Mouse (Mus musculus): ENCODE data around the gene Ubqln1. TPM values are rescaled to one million over a fixed set of nuclear protein-coding genes. Genes with fewer than 3 reads are reported as not detected.
A peak's percentile ranks its signal among the peaks of the same experiment; 100 is the strongest.

Gene Ubqln1
- polyA plus RNA-seq, 1 experiment from 2014 or later: 80.6 TPM

DNA sequence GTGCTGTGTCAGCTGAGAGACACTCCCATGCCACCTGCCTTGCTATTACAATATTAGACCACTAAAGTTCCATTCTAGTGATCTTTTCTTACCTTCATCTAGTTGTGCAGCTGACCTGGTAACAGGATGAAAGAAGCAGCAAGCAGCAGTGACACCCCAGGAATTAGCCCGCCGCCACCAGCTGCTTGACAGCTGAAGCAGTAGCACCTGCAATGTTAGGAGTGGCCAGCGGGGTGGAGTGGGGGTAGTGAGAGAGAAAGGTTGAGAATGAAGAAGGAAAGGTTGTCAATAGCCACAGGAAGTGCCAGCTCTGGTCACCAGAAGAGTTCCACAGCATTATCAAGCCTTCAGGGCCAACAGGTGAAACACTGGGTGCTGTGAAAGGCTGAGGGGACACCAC lies 83.8 kb downstream of the Ubqln1 start:
- WGBS: 47% methylated on average over 3 of the region's 3 CpGs
- no peak for ATAC-seq (replicated peaks; ENCODE audit: low FRiP score, low read depth)
- DNase-seq (ENCODE audit: low spot score): no peak

DNA sequence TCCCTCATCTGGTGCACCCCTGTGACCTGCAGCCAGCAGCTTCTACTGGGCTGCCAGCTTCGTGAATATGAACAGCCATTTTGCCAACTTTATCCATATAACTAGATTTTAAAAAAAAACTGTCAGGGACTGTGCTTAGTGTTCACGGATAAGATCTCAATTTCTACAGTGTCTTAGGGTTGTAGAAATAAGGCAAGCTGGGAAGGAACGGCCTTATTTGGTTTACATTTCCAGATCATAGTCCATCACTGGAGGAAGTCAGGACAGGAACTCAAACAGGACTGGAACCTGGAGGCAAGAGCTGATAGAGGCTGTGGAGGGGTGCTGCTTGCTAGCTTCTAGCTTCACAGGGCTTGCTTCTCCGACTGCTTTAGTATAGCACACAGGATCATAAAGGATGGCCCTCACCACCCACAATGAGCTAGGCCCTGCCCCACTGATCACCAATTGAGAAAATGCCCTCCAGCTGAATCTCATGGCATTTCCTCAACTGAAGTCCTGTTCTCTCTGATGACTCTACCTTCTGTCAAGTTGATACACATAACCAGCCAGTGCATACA lies 85.7 kb downstream of the Ubqln1 start:
- TF ChIP-seq CTCF (IDR thresholded peaks at IDR 0.05; ENCODE audit: low read depth): no peak
- peaks cover 8% of the 10 kb centered on the region; the same call in 1 of the 2 replicates for H3K4me1 ChIP-seq (replicated peaks; ENCODE audit: insufficient read depth, low read length)
- H3K27ac ChIP-seq: peak overlapping the region; percentile 99
- no peaks in the 10 kb centered on the region for H3K9me3 ChIP-seq (replicated peaks; ENCODE audit: low read length)
- WGBS: 20% methylated on average over 4 of the region's 4 CpGs
- peak overlapping the region; percentile 76 for H3K4me2 ChIP-seq (ENCODE audit: low read length)
- no peaks in the 10 kb centered on the region for H3K36me3 ChIP-seq (ENCODE audit: insufficient read depth, low read length)
- H3K9ac ChIP-seq (ENCODE audit: low read depth, low read length): peak overlapping the region; percentile 100
- peak overlapping the region; percentile 100 for H3K4me3 ChIP-seq (replicated peaks; ENCODE audit: low read depth, low read length)
- DNase-seq (ENCODE audit: low spot score): no peak
- H3K27me3 ChIP-seq (ENCODE audit: insufficient read depth, low read length): no peaks in the 10 kb centered on the region
- ATAC-seq (replicated peaks; ENCODE audit: low FRiP score, low read depth): no peak

More for the DNA sequence above, 83.8 kb downstream of the Ubqln1 start:
- Histone ChIP-seq H3K4me1 (replicated peaks; ENCODE audit: insufficient read depth, low read length) (0 out of 2 replicates have a peak, but pooled peaks cover 5% of the 10 kb centered on the region), H3K27me3 (ENCODE audit: insufficient read depth, low read length) (no peaks in the 10 kb centered on the region), H3K4me3 (replicated peaks; ENCODE audit: low read depth, low read length) (no peak overlapping the region), H3K9ac (ENCODE audit: low read depth, low read length) (no peak overlapping the region), H3K27ac (no peak overlapping the region), H3K4me2 (ENCODE audit: low read length) (no peak overlapping the region), H3K36me3 (ENCODE audit: insufficient read depth, low read length) (no peaks in the 10 kb centered on the region), H3K9me3 (replicated peaks; ENCODE audit: low read length) (no peaks in the 10 kb centered on the region)
- TF ChIP-seq CTCF (IDR thresholded peaks at IDR 0.05; ENCODE audit: low read depth): 0 out of 2 replicates have a peak, but pooled peaks have one; percentile 9

DNA sequence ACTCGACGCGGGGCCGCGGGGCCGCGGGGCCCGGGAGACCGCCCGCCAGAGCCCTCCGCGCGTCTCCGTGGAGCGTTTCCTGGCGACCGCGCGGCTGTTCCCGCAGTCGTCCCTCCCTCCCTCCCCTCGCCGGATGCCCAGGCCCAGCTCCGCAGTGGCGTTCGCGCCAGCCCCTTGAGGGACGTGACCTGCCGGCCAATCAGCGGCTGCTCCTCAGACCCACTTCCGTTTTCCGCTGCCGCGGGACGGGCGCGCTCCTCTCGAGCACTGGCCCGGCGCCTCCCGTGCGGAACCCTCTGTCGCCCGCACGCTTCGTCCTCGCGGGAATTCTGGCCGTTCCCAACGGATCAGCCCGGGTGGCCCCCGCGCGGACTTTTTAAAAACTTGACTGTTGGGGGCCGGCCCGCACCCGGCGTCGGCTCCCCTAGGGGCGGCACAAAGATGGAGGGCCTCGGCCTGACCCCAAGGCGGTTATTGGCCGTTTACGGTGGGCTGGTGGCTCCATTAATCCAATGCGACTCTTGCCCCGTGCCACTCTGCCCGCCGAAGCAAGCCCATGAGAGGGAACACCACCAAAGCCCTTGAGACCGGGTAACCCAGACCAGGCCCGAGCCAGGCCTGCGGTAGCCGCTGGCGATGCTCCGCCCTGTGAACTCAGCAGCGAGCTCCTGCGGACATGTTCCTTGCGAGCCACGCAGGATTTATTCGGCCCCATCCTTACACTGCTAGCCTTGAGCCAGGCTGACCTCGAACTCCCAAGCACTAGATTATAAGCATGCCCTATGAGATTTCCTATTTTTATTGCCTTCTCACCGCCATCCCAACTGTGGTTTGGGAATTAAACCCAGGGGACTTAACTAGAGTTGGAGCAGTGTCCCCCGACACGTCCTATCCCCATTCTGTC lies 86.4 kb downstream of the Ubqln1 start:
- peak overlapping the region; percentile 100 for H3K9ac ChIP-seq (ENCODE audit: low read depth, low read length)
- no peaks in the 10 kb centered on the region for H3K36me3 ChIP-seq (ENCODE audit: insufficient read depth, low read length)
- 0 out of 2 replicates have a peak, but pooled peaks have one; percentile 1 for TF ChIP-seq CTCF (IDR thresholded peaks at IDR 0.05; ENCODE audit: low read depth)
- peak; percentile 96 for DNase-seq (ENCODE audit: low spot score)
- H3K4me2 ChIP-seq (ENCODE audit: low read length): peak overlapping the region; percentile 76
- peak overlapping the region; percentile 100 for H3K4me3 ChIP-seq (replicated peaks; ENCODE audit: low read depth, low read length)
- WGBS: under 1% methylated on average over 76 of the region's 83 CpGs
- ATAC-seq (replicated peaks; ENCODE audit: low FRiP score, low read depth): peak; percentile 95
- H3K4me1 ChIP-seq (replicated peaks; ENCODE audit: insufficient read depth, low read length): peaks cover 12% of the 10 kb centered on the region
- peak overlapping the region; percentile 99 for H3K27ac ChIP-seq
- no peaks in the 10 kb centered on the region for H3K27me3 ChIP-seq (ENCODE audit: insufficient read depth, low read length)
- no peaks in the 10 kb centered on the region for H3K9me3 ChIP-seq (replicated peaks; ENCODE audit: low read length)

DNA sequence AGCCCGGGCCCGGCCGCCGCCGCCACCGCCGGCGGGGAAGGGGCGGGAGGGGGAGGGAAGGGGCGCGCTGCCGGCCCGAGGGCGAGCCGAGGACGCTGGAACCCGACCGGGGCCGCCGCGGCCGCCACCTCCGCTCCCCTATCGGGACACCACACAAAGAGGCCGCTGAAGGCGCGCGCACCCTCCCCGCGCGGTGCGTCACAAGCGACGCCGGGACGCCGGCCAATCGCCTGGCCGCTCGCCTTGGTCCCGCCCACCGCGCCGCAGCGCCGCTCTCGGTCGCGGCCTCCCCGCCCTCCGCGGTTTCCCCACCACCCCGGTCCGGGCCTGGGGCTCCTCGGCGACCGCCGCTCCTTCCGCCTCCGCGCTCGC lies 87.1 kb downstream of the Ubqln1 start, which contains the start of gene Hnrnpa0:
Gene Hnrnpa0 (minus strand): TSS at position 161 of the 372 bp plus-strand sequence.
- DNase-seq (ENCODE audit: low spot score): peak; percentile 92
- H3K4me2 ChIP-seq (ENCODE audit: low read length): peak within 1 kb of the TSS; percentile 76
- under 1% methylated on average over 33 of the region's 62 CpGs for WGBS
- H3K36me3 ChIP-seq (ENCODE audit: insufficient read depth, low read length): no peaks in the 10 kb centered on the region
- peak within 1 kb of the TSS; percentile 100 for H3K9ac ChIP-seq (ENCODE audit: low read depth, low read length)
- H3K9me3 ChIP-seq (replicated peaks; ENCODE audit: low read length): no peaks in the 10 kb centered on the region
- peak within 1 kb of the TSS; percentile 99 for H3K27ac ChIP-seq
- peak within 1 kb of the TSS; percentile 100 for H3K4me3 ChIP-seq (replicated peaks; ENCODE audit: low read depth, low read length)
- H3K27me3 ChIP-seq (ENCODE audit: insufficient read depth, low read length): no peaks in the 10 kb centered on the region
- H3K4me1 ChIP-seq (replicated peaks; ENCODE audit: insufficient read depth, low read length): peaks cover 16% of the 10 kb centered on the region
- TF ChIP-seq CTCF (IDR thresholded peaks at IDR 0.05; ENCODE audit: low read depth): no peak
- peak; percentile 93 for ATAC-seq (replicated peaks; ENCODE audit: low FRiP score, low read depth)

DNA sequence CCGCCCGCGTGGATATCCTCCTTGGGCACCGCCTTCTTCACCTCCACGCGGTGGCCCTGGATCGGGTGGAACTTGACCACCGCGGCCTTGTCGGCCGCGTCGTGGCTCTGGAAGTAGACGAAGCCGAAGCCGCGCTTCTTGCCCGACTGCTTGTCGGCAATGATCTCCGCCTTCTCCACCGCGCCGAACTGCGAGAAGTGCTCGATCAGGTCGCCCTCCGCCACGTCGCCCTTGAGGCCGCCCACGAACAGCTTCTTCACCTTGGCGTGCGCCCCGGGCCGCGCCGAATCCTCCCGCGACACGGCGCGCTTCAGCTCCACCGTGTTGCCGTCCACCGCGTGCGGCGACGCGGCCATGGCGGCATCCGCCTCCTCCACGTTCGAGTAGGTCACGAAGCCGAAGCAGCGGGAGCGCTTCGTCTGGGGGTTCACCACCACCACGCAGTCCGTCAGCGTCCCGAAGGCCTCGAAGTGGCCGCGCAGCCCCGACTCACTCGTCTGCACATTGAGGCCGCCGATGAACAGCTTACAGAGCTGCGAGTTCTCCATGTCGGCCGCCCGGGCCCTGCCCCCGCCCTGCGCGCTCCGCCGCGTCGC lies 87.6 kb downstream of the Ubqln1 start:
- H3K27ac ChIP-seq: peak overlapping the region; percentile 99
- under 1% methylated on average over 70 of the region's 81 CpGs for WGBS
- peak overlapping the region; percentile 100 for H3K9ac ChIP-seq (ENCODE audit: low read depth, low read length)
- H3K27me3 ChIP-seq (ENCODE audit: insufficient read depth, low read length): no peaks in the 10 kb centered on the region
- TF ChIP-seq CTCF (IDR thresholded peaks at IDR 0.05; ENCODE audit: low read depth): no peak
- H3K4me2 ChIP-seq (ENCODE audit: low read length): peak overlapping the region; percentile 76
- DNase-seq (ENCODE audit: low spot score) (peak; percentile 53), ATAC-seq (replicated peaks; ENCODE audit: low FRiP score, low read depth) (peak; percentile 23)
- peak overlapping the region; percentile 100 for H3K4me3 ChIP-seq (replicated peaks; ENCODE audit: low read depth, low read length)
- no peaks in the 10 kb centered on the region for H3K36me3 ChIP-seq (ENCODE audit: insufficient read depth, low read length)
- no peaks in the 10 kb centered on the region for H3K9me3 ChIP-seq (replicated peaks; ENCODE audit: low read length)
- H3K4me1 ChIP-seq (replicated peaks; ENCODE audit: insufficient read depth, low read length): peaks cover 16% of the 10 kb centered on the region
